Mouse (Mus musculus): ENCODE measurements at regions not wholly inside any gene's neighbourhood (a gene's known extent, or its start where the extent isn't known, plus 50 kb on each side); places are given as distances from the start of the nearest gene placed in this dataset.

DNA sequence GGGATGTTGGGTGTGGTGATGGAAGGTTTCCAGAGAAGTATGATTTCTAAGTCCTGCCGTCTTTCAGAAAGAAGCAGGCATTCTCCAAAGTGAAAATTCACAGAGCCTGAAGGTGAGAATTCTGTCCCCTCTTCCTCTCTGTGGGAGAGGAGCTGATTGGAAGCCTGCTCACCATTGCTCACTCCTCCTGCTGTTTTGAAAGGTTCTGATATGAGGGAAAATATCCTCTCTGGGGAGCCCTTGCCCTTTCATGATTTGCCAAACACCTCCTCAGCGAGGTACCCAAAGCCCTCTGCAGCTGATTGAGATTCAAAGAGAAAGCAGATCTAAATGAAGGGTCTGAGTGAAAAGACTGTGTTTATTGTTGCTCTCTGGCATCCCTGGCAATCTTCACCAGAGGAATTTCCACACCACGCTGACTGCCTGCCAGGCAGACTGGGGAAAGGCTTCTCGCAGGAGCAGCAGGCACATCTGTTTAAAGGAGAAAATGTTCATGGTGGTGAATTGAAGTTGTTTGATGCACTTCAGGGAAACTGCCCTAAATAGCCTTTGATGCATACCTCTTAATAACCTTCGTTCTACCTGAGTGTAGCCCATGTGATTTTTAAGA lies 2194.4 kb upstream of the Lrrc6 start:
- no peak for DNase-seq (ENCODE audit: low read depth, low spot score)
- Histone ChIP-seq H3K4me3 (ENCODE audit: control insufficient read depth in 1 of 2, insufficient read depth in 1 of 2, low read depth in 2 of 2, low read length in 2 of 2) (no peak overlapping the region), H3K27ac (ENCODE audit: control insufficient read depth, low read depth, low read length) (no peak overlapping the region), H3K9ac (ENCODE audit: control insufficient read depth, low read depth, low read length, poor library complexity, severe bottlenecking) (no peak overlapping the region), H3K36me3 (ENCODE audit: control insufficient read depth in 1 of 2, insufficient read depth in 2 of 2, low read length in 2 of 2) (no peaks in the 10 kb centered on the region), H3K79me2 (ENCODE audit: control insufficient read depth, insufficient read depth, low read length, poor library complexity) (no peaks in the 10 kb centered on the region), H3K27me3 (ENCODE audit: control insufficient read depth in 1 of 2, insufficient read depth in 2 of 2, low read length in 2 of 2) (no peaks in the 10 kb centered on the region), H3K4me1 (ENCODE audit: control insufficient read depth in 1 of 2, insufficient read depth in 2 of 2, low read length in 2 of 2) (no peaks in the 10 kb centered on the region), H3K9me3 (replicated peaks; ENCODE audit: insufficient read depth, low read length) (no peaks in the 10 kb centered on the region; the same call in 1 of the 2 replicates)
- TF ChIP-seq POLR2AphosphoS5 (IDR thresholded peaks at IDR 0.05; ENCODE audit: borderline replicate concordance, low read depth, low read length), result no peak
- no peak for TF ChIP-seq GABPA (IDR thresholded peaks at IDR 0.05; ENCODE audit: low read depth, low read length)
- no peak for TF ChIP-seq USF1 (IDR thresholded peaks at IDR 0.05; ENCODE audit: low read depth, low read length)
- TF ChIP-seq UBTF (IDR thresholded peaks at IDR 0.05; ENCODE audit: borderline replicate concordance, insufficient read depth, low read depth, low read length), result no peak
- no peak for TF ChIP-seq SMC3 (IDR thresholded peaks at IDR 0.05; ENCODE audit: low read depth, low read length)
- TF ChIP-seq KAT2A (conservative IDR thresholded peaks at IDR 0.05; ENCODE audit: low read depth, low read length), result no peak
- no peak for TF ChIP-seq ELF1 (IDR thresholded peaks at IDR 0.05; ENCODE audit: low read depth, low read length)
- no peak for TF ChIP-seq USF2 (IDR thresholded peaks at IDR 0.05; ENCODE audit: borderline replicate concordance in 1 of 2, insufficient read depth in 1 of 2, low read depth in 1 of 2, low read length in 2 of 2)
- no peak for TF ChIP-seq MEF2A (IDR thresholded peaks at IDR 0.05; ENCODE audit: extremely low read depth, insufficient replicate concordance, low read depth, low read length, poor library complexity, severe bottlenecking)
- TF ChIP-seq BHLHE40 (IDR thresholded peaks at IDR 0.05; ENCODE audit: borderline replicate concordance, low read depth, low read length), result no peak
- no peak for TF ChIP-seq ZKSCAN1 (IDR thresholded peaks at IDR 0.05; ENCODE audit: low read depth, low read length)
- TF ChIP-seq POLR2AphosphoS2 (IDR thresholded peaks at IDR 0.05; ENCODE audit: low read length), result no peak
- no peak for TF ChIP-seq TCF12 (IDR thresholded peaks at IDR 0.05; ENCODE audit: low read depth, low read length)
- TF ChIP-seq GATA1 (IDR thresholded peaks at IDR 0.05; ENCODE audit: low read depth, low read length), result no peak
- no peak for TF ChIP-seq EP300 (IDR thresholded peaks at IDR 0.05; ENCODE audit: low read depth in 1 of 2, low read length in 2 of 2)

DNA sequence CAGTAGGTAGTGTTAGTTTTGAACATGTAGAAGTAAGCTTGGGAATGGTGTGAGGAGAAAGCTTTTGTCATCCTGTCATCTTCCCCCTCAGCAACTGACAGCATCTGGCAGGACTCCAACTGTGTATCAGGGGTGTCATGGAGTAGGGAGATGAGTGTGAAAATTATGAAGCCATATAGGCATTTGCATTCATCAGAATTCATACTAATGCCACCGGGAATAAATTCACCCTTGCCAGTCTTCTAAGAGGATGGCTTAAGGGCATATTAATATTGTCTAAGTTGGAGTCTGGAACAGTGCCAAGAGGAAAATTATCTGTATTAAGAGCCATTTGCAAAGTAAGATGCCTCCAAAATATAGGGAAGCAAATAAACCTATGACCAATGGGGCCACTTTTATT lies 2166.8 kb upstream of the Lrrc6 start:
- DNase-seq (ENCODE audit: low read depth, low spot score), result no peak
- H3K36me3 ChIP-seq (ENCODE audit: control insufficient read depth in 1 of 2, insufficient read depth in 2 of 2, low read length in 2 of 2), result no peaks in the 10 kb centered on the region
- H3K9me3 ChIP-seq (replicated peaks; ENCODE audit: insufficient read depth, low read length), result no peaks in the 10 kb centered on the region; the same call in 1 of the 2 replicates
- TF ChIP-seq CHD1 (IDR thresholded peaks at IDR 0.05; ENCODE audit: low read depth, low read length), result no peak
- TF ChIP-seq TCF12 (IDR thresholded peaks at IDR 0.05; ENCODE audit: low read depth, low read length), result no peak
- TF ChIP-seq TAL1 (IDR thresholded peaks at IDR 0.05; ENCODE audit: low read length), result no peak
- no peak for TF ChIP-seq ZKSCAN1 (IDR thresholded peaks at IDR 0.05; ENCODE audit: low read depth, low read length)
- no peak for TF ChIP-seq RCOR1 (IDR thresholded peaks at IDR 0.05; ENCODE audit: low read depth, low read length)
- TF ChIP-seq USF1 (IDR thresholded peaks at IDR 0.05; ENCODE audit: low read depth, low read length), result no peak
- H3K9ac ChIP-seq (ENCODE audit: control insufficient read depth, low read depth, low read length, poor library complexity, severe bottlenecking), result no peak overlapping the region
- H3K27me3 ChIP-seq (ENCODE audit: control insufficient read depth in 1 of 2, insufficient read depth in 2 of 2, low read length in 2 of 2), result no peaks in the 10 kb centered on the region; a peak in 1 of 4 replicates
- no peak overlapping the region for H3K4me3 ChIP-seq (ENCODE audit: control insufficient read depth in 1 of 2, insufficient read depth in 1 of 2, low read depth in 2 of 2, low read length in 2 of 2)
- H3K4me1 ChIP-seq (ENCODE audit: control insufficient read depth in 1 of 2, insufficient read depth in 2 of 2, low read length in 2 of 2), result no peaks in the 10 kb centered on the region
- no peak overlapping the region for H3K27ac ChIP-seq (ENCODE audit: control insufficient read depth, low read depth, low read length)
- no peaks in the 10 kb centered on the region for H3K79me2 ChIP-seq (ENCODE audit: control insufficient read depth, insufficient read depth, low read length, poor library complexity)

All from MEL (cell line).